Mouse (Mus musculus): ENCODE measurements around the gene Zfp787.

- TF ChIP-seq CTCF (conservative IDR thresholded peaks at IDR 0.05; ENCODE audit: low read length) (no peak), NANOG (IDR thresholded peaks at IDR 0.05; ENCODE audit: borderline replicate concordance, low read length) (no peak)
These were observed 18.1 kb upstream of the Zfp787 start for GRCm38 (mm10) chr7:6173872-6174271.
